Mouse (Mus musculus) embryo, embryonic 9.5 days (tissue): ENCODE results near the gene Traf7.

Experiments
- DNase-seq: peaks from one replicate; pipeline ENCODE4 v3.0.0-alpha.2; 2017; ENCODE audit errors: extremely low spot score

Traf7 gene

GRCm38 (mm10) chr17:24545247-24545646, 17.5 kb upstream of the Traf7 start:
- no peak for DNase-seq

- DNase-seq = peak; percentile 17
Measured at GRCm38 (mm10) chr17:24544613-24545012, 16.9 kb upstream of the Traf7 start.

DNA sequence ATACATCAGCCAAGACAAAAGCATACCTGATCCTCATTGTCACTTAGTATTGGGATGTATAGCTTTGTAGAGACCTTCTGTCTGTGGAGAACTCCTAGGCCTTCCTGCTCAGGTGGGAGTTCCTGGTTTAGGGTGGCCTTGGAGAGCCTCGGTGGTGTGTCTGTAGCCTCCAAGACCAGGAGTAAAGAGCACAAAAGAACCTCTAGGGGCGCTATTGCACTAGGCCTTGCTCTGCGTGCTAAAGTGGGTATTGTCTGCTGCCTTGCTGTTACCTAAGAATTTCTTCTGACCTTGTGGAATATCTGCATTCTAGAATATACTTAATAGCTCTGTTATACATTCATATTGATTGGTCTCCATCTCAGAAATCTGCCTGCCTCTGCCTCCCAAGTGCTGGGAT, 12.6 kb upstream of the Traf7 start:
- peak; percentile 49 for DNase-seq

GRCm38 (mm10) chr17:24538950-24539349, 11.2 kb upstream of the Traf7 start:
- peak; percentile 49 for DNase-seq

DNA sequence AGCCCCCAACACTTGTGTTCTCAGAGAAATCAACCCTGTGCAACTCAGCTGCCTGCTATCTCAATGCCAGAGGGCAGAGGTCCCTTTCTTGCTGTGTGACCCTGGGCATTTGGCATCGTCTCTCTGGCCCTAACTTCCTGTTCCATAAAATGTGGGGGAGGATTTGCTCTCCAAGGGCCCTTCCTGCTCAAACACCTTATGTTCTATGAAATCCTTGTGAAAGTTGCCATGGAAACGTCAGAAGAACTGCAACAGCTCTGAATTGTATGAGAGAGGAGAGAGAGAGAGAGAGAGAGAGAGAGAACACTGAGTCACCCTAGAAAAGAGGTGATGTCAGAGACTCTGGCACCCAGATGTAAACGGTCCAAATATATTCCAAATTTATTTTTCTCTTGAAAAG, 9.8 kb upstream of the Traf7 start:
- DNase-seq = no peak

- DNase-seq = no peak
Measured at GRCm38 (mm10) chr17:24535300-24535699, 7.6 kb upstream of the Traf7 start.

DNA sequence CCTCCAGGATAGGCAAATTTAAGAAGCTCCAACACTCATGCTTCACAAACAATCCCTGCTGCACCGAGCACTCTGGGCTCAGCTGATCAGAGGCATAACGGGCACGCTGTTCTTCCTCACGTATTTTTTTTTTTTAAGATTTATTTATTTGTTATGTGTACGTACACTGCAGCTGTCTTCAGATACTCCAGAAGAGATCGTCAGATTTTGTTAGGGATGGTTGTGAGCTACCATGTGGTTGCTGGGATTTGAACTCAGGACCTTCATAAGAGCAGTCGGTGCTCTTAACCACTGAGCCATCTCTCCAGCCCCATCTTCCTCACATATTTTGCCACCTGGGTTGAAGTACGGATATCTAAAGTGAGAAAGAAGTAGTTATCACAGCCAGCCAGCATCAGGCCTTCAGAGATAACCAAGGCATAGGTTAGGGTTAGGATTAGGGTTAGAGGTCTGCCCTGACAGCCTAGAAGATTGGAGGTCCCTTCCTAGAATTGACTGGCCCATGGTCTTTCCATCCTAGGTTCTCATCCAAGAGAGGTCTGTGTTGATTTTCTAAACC, 6.5 kb upstream of the Traf7 start, which contains the start of gene Rab26:
Gene Rab26, minus strand, starts transcription at position 51 of the 559 bp plus-strand sequence.
- no peak for DNase-seq

DNA sequence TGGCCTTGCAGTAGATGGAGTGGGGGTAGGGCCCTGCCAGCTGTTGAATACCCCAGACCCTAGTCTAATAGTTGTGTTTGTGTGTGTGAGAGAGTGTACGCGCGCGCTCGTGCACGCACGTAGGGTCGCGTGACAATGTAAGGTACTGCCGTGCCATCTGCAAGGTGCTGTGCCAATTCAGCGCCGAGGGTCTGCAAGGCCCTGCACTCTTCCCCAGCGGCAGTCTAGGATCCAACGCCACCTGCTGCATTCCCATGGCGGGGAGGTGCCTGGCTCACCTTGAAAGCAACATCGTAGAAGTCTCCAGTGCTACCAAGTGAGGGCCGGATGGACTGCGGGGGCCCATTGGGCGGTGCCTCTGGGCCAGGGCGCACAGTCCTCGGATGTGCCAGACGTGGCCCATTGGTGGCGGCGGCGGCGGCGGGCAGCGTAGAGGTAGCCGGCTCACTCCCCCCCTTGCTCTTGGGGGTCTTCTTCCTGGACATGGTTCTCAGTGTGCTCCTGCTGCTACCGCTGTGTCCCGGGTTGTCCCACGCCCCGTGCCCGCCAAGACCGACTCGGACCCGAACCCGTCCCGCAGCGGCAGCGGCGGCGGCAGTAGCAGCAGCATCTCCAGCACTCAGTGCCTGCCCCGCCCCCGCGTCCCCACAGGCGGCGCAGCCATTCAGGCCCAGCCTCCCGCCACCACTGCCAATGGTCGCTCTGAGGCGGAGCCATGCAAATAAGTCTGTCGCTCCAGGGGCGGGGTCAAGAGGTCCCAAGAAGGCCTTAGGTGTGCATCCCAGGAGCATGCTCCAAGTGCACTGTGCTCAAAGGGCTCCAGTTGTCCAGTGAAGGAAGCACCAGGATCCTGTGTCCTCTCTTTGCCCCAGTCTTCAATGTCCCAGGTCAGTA, 5.6 kb upstream of the Traf7 start:
- DNase-seq = peak; percentile 89

- no peak for DNase-seq
Measured at GRCm38 (mm10) chr17:24532045-24532444, 4.3 kb upstream of the Traf7 start.

GRCm38 (mm10) chr17:24531064-24531463, 3.3 kb upstream of the Traf7 start:
- DNase-seq = no peak

- DNase-seq = peak; percentile 43
Measured at GRCm38 (mm10) chr17:24530361-24531050, 2.8 kb upstream of the Traf7 start.

GRCm38 (mm10) chr17:24529883-24530282, 2.1 kb upstream of the Traf7 start:
- peak; percentile 42 for DNase-seq

DNA sequence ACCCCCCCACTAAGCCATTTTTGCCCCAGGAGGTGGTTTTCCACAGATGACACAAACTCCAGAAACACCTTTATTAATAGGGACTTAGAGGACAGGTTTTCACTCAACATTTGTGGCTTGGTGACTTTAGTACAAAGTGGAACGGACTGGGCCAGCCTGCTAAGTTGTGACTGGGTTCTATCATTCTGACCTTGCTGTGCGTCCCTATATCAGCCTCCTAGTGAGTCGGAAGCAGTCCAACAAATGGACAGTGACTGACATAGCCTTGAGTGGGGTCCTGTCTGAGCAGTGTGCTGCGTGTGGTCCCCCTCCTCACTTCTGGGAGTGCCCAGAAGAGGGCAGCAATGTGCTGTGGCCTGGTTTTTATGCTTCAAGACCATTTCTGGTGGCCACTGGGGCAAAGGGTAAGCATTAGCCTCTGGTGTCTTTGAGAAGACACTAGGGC, 1.3 kb upstream of the Traf7 start:
- DNase-seq = peak; percentile 82

DNA sequence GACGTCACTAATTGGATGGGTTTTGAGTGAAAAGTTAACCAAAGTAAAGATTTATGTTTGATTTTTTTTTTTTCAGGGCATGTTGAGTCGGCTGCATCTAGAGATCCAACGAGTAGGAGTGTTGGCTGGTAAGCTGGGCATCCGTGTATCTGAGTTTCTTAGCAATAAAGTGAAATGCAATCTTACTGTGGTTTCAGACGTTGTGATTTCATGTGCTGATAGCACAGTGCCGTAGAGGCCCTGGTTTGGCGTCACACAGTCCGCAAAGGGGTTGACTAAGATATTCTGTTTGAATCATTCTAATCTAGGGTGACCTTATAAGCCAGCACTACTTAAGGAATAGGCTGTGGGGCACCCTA, 801 bp upstream of the Traf7 start:
- DNase-seq = no peak

DNA sequence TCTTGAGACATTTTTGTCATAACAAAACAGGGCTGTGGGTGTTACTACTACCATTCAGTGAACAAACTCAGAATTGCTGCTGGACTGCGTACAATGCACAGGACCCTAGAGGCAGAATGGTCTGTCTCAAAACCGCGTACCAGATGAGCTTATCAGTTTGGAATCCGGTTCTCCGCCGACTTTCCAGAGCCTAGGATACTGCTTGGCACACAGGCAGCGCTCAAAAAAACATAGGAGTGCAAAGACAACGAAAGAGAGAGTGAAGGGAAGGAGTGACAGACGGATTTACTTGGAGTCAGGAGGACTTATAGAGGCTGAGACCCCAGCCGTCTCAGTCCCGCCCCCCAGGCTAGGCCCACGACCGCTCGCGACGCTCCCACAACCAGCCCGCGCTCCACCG, 423 bp downstream of the Traf7 start:
- DNase-seq = no peak

- DNase-seq = no peak
Measured at GRCm38 (mm10) chr17:24524734-24525133, 3.0 kb downstream of the Traf7 start.

- DNase-seq = no peak
Measured at GRCm38 (mm10) chr17:24520450-24520849, 7.3 kb downstream of the Traf7 start.

GRCm38 (mm10) chr17:24514270-24515257, 13.2 kb downstream of the Traf7 start:
- no peak for DNase-seq

DNA sequence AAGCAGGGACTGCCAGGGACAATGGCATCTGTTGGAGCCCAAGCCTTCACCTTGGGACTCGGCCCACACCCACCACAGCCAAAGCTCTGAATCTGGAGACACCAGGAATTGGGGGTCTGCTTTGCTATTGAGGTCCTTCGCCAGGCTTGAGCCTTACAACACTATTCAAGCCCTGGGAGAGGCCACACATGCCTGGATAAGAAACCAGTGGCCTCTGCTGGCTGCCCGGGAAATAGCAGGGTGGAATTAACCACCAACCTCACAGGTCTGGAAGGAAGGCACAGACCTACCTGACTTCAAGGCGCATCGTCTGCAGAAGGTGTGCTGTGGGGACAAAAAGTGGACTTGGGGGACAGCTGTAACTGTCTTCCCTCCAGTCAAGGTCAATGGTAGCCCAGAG, 14.1 kb downstream of the Traf7 start:
- peak; percentile 44 for DNase-seq

DNA sequence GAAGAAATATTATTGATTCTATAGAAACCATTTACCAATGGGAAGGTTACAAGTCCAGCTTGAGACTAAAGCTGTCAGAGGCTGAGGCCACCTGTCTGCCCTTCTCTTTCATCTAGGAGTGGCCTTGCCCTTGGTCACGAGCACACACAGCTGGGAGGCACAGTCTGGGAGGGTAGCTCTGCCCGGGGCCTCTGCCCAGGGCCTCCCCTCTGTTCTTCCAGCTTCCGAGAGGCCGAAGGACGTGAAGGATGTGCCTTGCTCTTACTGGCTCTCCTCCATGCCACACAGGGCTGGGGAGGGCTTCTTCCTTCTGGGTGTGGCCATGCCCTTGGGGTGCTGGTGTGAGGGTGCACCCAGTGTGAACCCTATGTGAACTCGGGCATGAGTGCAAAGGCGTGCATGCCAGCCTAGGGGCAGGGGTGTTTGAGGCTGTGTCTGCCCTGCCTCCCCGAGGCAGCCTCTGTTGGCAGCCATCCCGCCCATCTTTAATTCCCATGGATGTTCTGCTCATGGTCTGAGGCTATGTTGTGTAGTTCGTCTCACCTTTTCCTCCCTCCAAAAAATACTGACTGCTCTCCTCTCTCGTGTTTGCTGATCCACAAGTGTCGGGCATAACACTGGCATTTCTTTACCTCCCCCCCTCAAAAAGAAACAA, 19.8 kb downstream of the Traf7 start:
- DNase-seq = no peak

DNA sequence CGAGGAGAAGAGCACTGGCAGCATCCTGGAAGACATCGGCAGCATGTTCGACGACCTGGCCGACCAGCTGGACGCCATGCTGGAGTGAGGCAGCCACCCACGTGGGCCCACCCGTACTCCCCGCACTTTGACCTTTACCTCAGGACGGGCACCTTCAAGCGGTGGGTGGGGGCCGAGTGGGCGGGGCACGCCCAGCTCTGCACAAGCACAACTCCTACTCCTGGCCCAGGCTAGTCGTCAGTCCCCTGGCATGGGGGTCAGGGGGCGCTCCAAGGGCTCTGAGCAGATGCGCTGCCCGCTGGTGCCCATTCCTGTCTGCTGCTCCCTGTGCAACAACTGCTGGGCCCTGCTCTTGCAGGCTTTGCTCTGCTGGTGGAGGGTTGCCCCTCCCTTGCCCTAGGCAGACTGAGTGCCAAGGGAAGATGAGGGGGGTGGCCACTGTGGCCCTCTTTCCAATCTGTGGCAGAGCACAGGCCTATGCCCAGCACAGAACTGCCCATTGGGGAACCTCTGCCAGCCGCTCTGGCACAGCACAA, 20.5 kb downstream of the Traf7 start:
- DNase-seq = no peak
